Mouse (Mus musculus) midbrain, embryonic 16.5 days (tissue): ENCODE data around the gene Stim2. TPM values are rescaled to one million over a fixed set of nuclear protein-coding genes. Genes with fewer than 3 reads are reported as not detected.

Source experiments
- ATAC-seq: fragments of 200-750 bp; cut with Nextera tagmentation; 2 replicates; pipeline ENCODE4 v1.8.0; 2017; ENCODE audit warnings: moderate TSS enrichment
- H3K27ac ChIP-seq: fragments of 300-500 bp; sonication (generic); 2 replicates; pipeline ENCODE4 v1.5.1; 2014; ENCODE audit warnings: mild to moderate bottlenecking, low read length, mixed read lengths
- H3K27me3 ChIP-seq: fragments of 300-500 bp; sonication (generic); 2 replicates; pipeline ENCODE4 v1.6.1; 2014; ENCODE audit warnings: low read depth, low read length, mixed read lengths; ENCODE audit not compliant: control insufficient read depth, insufficient read depth
- H3K36me3 ChIP-seq: fragments of 300-500 bp; sonication (generic); 2 replicates; pipeline ENCODE4 v1.6.1; 2014; ENCODE audit warnings: mild to moderate bottlenecking, low read length, moderate library complexity, mixed read lengths; ENCODE audit not compliant: control insufficient read depth, insufficient read depth
- H3K4me1 ChIP-seq: fragments of 300-500 bp; sonication (generic); 2 replicates; pipeline ENCODE4 v1.6.1; 2014; ENCODE audit warnings: mild to moderate bottlenecking, low read length, mixed read lengths; ENCODE audit not compliant: control insufficient read depth, insufficient read depth
- H3K4me2 ChIP-seq: fragments of 300-500 bp; sonication (generic); 2 replicates; pipeline ENCODE4 v1.6.1; 2014; ENCODE audit warnings: mild to moderate bottlenecking, low read length, mixed read lengths
- H3K4me3 ChIP-seq: fragments of 300-500 bp; sonication (generic); 2 replicates; pipeline ENCODE4 v1.5.1; 2014; ENCODE audit warnings: low read depth, mild to moderate bottlenecking, low read length, moderate library complexity, mixed read lengths
- H3K9ac ChIP-seq: fragments of 300-500 bp; sonication (generic); 2 replicates; pipeline ENCODE4 v1.6.1; 2014; ENCODE audit warnings: low read depth, low read length, mixed read lengths
- H3K9me3 ChIP-seq: fragments of 300-500 bp; sonication (generic); replicated peaks from 2 replicates; pipeline ENCODE4 v1.6.1; 2014; ENCODE audit warnings: mild to moderate bottlenecking, low read length, mixed read lengths; ENCODE audit not compliant: control insufficient read depth, poor library complexity, severe bottlenecking
- WGBS: fragments of 180-500 bp; shearing (Covaris S2); extraction: QIAGEN DNeasy Blood & Tissue Kit; methylation state at CpG from one replicate; pipeline ENCODE4 v1.1.7; 2014; 5-methylcytosine and 5-hydroxymethylcytosine counted together
- polyA plus RNA-seq: library from polyadenylated mRNA; unstranded; fragments of >200 nt; fragmentation: Nextera tagmentation; extraction: Ambion mirVana; gene quantifications from 2 replicates; pipeline ENCODE4 v1.2.1, GENCODE M21; 2015

Gene Stim2
- polyA plus RNA-seq, 1 experiment from 2014 or later, result 28.9 TPM

GRCm38 (mm10) chr5:54067591-54067990 lies 69.3 kb downstream of the Stim2 start:
- H3K4me1 ChIP-seq, result no peaks in the 10 kb centered on the region
- 92% methylated on average over 3 of the region's 3 CpGs for WGBS
- no peaks in the 10 kb centered on the region for H3K27me3 ChIP-seq
- no peak overlapping the region for H3K27ac ChIP-seq
- H3K4me2 ChIP-seq, result no peak overlapping the region
- no peaks in the 10 kb centered on the region for H3K36me3 ChIP-seq
- no peak overlapping the region for H3K9ac ChIP-seq
- H3K9me3 ChIP-seq, result no peaks in the 10 kb centered on the region
- H3K4me3 ChIP-seq, result no peak overlapping the region
- ATAC-seq, result no peak

- no peaks in the 10 kb centered on the region for H3K9me3 ChIP-seq
- no peak for ATAC-seq
- no peak overlapping the region for H3K27ac ChIP-seq
- 92% methylated on average over 2 of the region's 2 CpGs for WGBS
- no peaks in the 10 kb centered on the region for H3K36me3 ChIP-seq
- no peak overlapping the region for H3K9ac ChIP-seq
- no peak overlapping the region for H3K4me3 ChIP-seq
- no peak overlapping the region for H3K4me2 ChIP-seq
- H3K27me3 ChIP-seq, result no peaks in the 10 kb centered on the region
- H3K4me1 ChIP-seq, result peaks cover 3% of the 10 kb centered on the region; the same call in 1 of the 2 replicates
Observed at GRCm38 (mm10) chr5:54070549-54070948, 72.2 kb downstream of the Stim2 start.

GRCm38 (mm10) chr5:54071288-54071687 lies 73.0 kb downstream of the Stim2 start:
- H3K4me1 ChIP-seq, result peaks cover 3% of the 10 kb centered on the region; the same call in 1 of the 2 replicates
- H3K9ac ChIP-seq, result no peak overlapping the region
- H3K27ac ChIP-seq, result no peak overlapping the region
- no peaks in the 10 kb centered on the region for H3K36me3 ChIP-seq
- no peaks in the 10 kb centered on the region for H3K9me3 ChIP-seq
- no peak overlapping the region for H3K4me3 ChIP-seq
- H3K27me3 ChIP-seq, result no peaks in the 10 kb centered on the region
- 94% methylated on average over 5 of the region's 5 CpGs for WGBS
- no peak overlapping the region for H3K4me2 ChIP-seq
- ATAC-seq, result no peak

- ATAC-seq, result no peak
- Histone ChIP-seq H3K4me3 (no peak overlapping the region), H3K27ac (no peak overlapping the region), H3K4me1 (peaks cover 3% of the 10 kb centered on the region; the same call in 1 of the 2 replicates), H3K4me2 (no peak overlapping the region), H3K9me3 (no peaks in the 10 kb centered on the region), H3K9ac (no peak overlapping the region), H3K36me3 (no peaks in the 10 kb centered on the region), H3K27me3 (no peaks in the 10 kb centered on the region)
- 96% methylated on average over 7 of the region's 7 CpGs for WGBS
Observed at GRCm38 (mm10) chr5:54071705-54072104, 73.4 kb downstream of the Stim2 start.

GRCm38 (mm10) chr5:54073291-54073690 lies 75.0 kb downstream of the Stim2 start:
- Histone ChIP-seq H3K9me3 (no peaks in the 10 kb centered on the region), H3K27ac (no peak overlapping the region), H3K27me3 (no peaks in the 10 kb centered on the region), H3K4me2 (no peak overlapping the region), H3K9ac (no peak overlapping the region), H3K4me1 (peaks cover 3% of the 10 kb centered on the region; the same call in 1 of the 2 replicates), H3K4me3 (no peak overlapping the region), H3K36me3 (no peaks in the 10 kb centered on the region)
- ATAC-seq, result no peak
- 27% methylated on average over 1 of the region's 1 CpGs for WGBS

- Histone ChIP-seq H3K4me3 (no peak overlapping the region), H3K9me3 (no peaks in the 10 kb centered on the region), H3K27me3 (no peaks in the 10 kb centered on the region), H3K4me1 (no peaks in the 10 kb centered on the region), H3K9ac (no peak overlapping the region), H3K4me2 (no peak overlapping the region), H3K27ac (no peak overlapping the region), H3K36me3 (no peaks in the 10 kb centered on the region)
- ATAC-seq, result no peak
- 96% methylated on average over 1 of the region's 1 CpGs for WGBS
Observed at GRCm38 (mm10) chr5:54079997-54080396, 81.7 kb downstream of the Stim2 start.

GRCm38 (mm10) chr5:54087912-54088311 lies 89.6 kb downstream of the Stim2 start:
- ATAC-seq, result no peak
- Histone ChIP-seq H3K4me1 (no peaks in the 10 kb centered on the region), H3K9ac (no peak overlapping the region), H3K27me3 (no peaks in the 10 kb centered on the region), H3K9me3 (no peaks in the 10 kb centered on the region), H3K4me2 (no peak overlapping the region), H3K4me3 (no peak overlapping the region), H3K27ac (no peak overlapping the region), H3K36me3 (no peaks in the 10 kb centered on the region)
- WGBS, result 89% methylated on average over 3 of the region's 3 CpGs

- no peak overlapping the region for H3K9ac ChIP-seq
- H3K4me3 ChIP-seq, result no peak overlapping the region
- H3K27me3 ChIP-seq, result no peaks in the 10 kb centered on the region
- peaks cover 13% of the 10 kb centered on the region for H3K4me1 ChIP-seq
- no peaks in the 10 kb centered on the region for H3K36me3 ChIP-seq
- no peak overlapping the region for H3K4me2 ChIP-seq
- ATAC-seq, result no peak
- 88% methylated on average over 6 of the region's 6 CpGs for WGBS
- no peak overlapping the region for H3K27ac ChIP-seq
- H3K9me3 ChIP-seq, result no peaks in the 10 kb centered on the region
Observed at GRCm38 (mm10) chr5:54098219-54098618, 99.9 kb downstream of the Stim2 start.

GRCm38 (mm10) chr5:54100916-54101315 lies 102.6 kb downstream of the Stim2 start:
- Histone ChIP-seq H3K9ac (no peak overlapping the region), H3K4me3 (no peak overlapping the region), H3K9me3 (no peaks in the 10 kb centered on the region), H3K27me3 (no peaks in the 10 kb centered on the region), H3K27ac (peak overlapping the region; percentile 66), H3K4me2 (no peak overlapping the region), H3K36me3 (peaks cover 3% of the 10 kb centered on the region; the same call in 1 of the 2 replicates), H3K4me1 (peaks cover 13% of the 10 kb centered on the region)
- WGBS, result 24% methylated on average over 3 of the region's 3 CpGs
- ATAC-seq, result peak; percentile 71
